Mouse (Mus musculus): ENCODE measurements around the gene Zswim8.
A peak's percentile ranks its signal among the peaks of the same experiment; 100 is the strongest.
"Not testable (repeated sequence)": the region's sequence is repeated elsewhere in the genome, so short reads cannot be mapped to it uniquely, and the experiment has no call there.

The Zswim8 gene

DNA sequence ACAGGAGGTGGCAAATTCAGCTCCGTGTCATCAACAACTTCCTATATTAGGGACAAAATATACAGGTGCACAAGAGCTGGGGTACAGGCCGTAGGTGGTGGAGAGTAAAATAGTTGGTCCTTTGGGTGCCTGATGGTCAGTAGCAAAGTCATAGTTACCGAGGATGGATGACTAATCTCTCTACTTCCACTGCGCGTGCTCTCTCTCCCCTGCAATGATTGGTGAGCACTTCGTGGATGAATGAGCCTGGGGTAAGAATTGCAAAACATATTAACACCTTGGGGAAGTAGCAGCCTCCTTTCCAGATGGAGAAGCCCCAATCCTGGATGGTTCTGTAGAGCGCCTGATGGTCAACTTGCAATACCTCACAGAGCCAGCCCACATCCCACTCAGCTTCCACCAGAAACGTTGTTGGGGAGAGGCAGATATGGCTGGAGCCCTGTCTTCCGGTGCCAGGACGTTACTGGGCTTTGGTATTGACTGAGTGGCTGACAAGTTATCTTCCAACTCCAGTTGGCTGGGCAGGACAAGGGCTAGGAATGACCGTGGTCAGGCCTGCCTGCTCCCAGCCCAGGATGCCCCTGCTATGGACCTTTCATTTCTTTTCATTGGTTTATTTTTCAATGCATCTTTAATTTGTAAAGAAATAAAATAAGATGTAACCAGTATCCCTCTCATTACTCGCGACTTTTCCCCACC lies 13.0 kb upstream of the Zswim8 start:
- no peak for DNase-seq

DNA sequence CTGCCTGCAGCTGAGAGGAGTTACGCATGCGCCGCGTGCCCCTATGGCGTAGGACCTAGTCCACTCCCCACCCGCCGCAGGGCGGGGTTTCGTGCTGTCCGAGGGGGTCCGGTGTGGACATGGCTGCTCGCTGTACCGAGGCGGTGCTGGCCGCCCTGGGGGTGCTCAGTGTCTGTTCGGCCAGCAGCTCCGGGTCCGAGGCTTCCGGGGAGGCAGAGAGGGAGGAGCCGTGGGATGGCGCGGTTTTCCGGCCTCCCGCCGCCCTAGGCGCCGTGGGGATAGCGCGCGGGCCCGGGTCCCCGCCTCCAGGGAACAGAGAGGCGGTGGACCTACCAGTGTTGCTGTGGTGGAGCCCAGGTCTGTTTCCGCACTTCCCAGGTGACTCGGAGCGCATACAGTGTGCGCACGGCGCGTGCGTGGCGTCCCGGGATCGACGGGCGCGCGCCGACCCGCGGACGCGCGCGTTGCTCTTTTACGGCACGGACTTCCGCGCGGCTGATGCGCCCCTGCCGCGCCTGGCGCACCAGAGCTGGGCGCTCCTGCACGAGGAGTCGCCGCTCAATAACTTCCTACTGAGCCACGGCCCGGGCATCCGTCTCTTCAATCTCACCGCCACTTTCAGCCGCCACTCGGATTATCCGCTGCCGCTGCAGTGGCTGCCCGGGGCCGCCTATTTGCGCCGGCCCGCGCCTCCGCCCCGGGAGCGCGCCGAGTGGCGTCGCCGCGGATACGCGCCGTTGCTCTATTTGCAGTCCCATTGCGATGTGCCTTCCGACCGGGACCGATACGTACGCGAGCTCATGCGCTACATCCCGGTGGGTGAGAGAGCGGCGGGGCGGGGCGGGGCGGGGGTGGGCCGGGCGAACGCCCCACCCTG lies 12.2 kb upstream of the Zswim8 start, which contains the start of gene Fut11:
Gene Fut11, plus strand, starts transcription at position 85 of the 877 bp plus-strand sequence.
- peak; percentile 86 for DNase-seq

DNA sequence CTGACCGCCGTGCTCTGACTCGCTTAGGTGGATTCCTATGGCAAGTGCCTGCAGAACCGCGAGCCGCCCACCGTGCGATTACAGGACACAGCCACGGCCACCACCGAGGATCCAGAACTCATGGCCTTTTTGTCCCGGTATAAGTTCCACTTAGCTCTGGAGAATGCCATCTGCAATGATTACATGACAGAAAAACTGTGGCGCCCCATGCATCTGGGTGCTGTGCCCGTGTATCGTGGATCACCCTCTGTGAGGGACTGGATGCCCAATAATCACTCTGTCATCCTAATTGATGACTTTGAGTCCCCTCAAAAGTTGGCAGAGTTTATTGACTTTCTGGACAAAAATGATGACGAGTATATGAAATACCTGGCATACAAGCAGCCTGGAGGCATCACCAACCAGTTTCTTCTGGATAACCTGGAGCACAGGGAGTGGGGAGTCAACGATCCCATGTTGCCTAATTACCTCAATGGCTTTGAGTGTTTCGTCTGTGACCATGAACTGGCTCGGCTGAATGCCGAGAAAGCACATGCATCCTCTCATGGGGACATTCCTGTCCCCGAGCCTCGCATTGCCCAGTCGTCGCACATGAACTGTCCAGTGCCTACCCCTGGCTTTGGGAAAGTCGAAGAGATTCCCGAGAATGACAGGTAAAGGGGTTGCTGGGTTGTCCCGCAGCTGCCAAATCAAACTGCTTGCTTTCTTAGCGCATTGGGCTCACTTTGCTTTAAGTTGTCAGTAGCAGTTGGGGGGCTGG lies 11.4 kb upstream of the Zswim8 start:
- DNase-seq = peak; percentile 33

DNA sequence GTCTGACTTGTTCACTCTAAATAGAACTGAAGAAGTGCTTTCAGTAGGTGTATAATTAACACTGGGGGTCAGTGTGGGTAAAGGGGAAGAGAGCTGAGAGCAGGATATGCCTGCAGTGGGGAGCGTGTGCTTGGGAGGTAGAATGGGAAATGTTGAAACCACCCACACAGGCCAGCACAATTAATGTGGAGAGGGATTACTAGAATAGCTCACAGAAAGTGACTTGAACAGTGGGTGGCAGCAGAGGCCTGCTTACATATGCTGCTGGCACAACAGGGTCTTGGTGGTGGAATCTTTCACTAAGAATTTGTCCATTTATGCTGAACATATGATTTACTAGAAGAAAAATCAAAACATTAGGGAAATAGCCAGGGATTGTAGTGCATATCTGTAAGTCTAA lies 10.4 kb upstream of the Zswim8 start:
- DNase-seq = peak; percentile 46

DNA sequence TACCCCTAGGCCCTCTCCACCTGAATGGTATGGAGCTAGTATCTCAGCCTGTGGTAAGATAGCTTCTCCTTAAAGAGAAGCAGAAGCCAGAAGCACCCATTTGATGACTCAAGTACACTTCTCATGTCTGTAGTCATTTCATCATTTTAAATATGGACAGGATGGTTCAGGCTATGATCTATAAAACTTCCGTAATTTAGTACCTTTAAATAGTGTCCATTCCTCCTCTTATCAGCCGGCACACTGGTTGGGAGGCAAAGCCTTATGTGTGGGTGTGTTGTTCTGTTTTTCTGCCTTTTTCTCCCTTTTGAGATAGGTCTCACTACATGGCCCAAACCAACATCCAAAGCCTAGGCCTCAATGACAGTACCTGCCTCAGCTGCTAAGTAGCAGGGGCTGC lies 8.8 kb upstream of the Zswim8 start:
- no peak for DNase-seq

DNA sequence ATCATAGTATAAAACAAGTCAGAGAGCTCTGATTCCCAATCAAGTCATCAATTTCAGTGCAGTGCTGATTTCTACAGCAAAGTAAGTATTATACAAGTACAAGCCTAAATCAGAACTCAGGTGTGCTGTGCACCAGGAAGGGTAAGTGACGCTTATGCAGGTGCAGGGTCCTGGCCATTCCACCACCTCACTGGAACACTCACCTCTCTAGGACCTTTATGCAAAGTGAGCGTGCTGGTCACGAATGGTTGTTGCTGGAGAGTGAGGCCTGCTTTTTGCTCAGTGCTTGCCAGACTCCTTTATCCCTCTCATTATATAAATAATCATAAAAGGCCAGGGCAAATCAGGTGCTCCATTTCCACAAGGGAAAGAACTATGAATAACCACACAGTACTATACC lies 7.0 kb upstream of the Zswim8 start:
- DNase-seq = no peak

DNA sequence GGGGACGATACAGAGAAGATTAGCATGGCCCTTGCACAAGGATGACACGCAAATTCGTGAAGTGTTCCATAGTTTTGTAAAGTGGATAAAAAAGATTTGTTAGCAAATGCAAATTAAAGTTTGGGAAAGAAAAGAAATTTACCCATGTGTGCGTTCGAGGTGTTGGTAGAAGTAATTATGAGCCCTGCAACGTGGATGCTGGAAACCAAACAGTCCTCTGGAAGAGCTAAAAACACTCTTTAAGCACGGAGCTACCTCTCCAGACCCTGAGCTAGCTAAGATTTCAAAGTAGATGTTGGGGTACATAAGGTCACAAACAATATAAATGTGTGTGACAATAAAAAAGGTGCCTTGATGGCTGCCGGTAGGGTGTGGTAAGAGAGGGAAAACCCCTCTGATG lies 5.8 kb upstream of the Zswim8 start:
- no peak for DNase-seq

DNA sequence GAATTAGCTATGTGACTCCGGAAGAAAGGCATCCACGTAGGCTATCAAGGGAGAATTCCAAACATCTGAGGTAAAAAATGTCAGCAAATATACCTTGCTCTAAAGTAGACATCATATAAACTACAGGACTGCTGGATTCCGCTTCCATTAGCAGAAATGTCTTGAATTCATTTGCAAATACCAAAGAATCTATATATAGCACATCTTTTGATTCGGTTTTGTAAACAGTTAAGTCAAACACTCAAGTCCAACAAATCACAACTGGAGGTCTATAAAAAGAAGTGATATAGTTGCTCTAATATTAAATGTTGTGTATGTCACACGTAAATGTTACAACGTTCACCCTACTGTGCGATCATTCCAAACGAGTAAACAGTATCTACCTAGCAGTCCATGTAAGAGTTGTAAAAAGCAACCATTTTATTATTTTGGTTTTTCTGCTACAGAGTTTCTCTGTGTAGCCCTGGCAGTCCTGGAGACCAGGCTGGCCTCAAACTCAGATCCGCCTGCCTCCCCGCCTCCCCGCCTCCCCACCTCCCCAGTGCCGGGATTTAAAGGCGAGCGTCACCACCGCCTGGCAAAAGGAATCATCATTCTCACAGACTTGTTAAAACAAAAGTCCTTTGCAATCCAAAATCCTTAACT lies 5.1 kb upstream of the Zswim8 start:
- DNase-seq = no peak

DNA sequence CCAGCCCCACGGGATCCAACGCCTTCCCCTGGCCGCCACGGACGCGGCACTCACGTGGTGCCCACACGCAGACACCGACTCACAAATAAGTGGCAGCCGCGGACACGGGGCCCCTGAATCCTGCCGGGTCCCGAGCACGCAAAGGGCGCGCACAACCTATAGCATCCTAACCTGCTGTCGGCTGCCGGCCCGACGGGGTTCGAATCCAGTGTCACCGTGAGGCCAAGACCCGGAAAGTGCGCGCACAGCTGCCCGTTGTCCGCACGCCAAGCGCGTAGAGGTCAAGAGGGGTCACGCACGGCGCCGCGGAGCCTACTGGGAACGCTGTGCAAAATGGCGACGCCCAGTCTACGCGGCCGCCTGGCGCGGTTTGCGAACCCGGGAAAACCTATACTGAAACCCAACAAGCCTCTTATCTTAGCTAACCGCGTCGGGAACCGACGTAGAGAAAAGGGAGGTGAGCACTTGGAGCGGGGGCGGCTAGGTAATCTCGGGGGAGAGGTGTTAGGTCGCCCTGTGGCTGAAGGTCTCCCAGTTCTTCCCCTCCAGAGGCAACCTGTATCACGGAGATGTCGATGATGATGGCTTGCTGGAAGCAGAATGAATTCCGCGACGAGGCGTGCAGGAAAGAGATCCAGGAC lies 4.5 kb upstream of the Zswim8 start, which contains the start of gene Chchd1:
Gene Chchd1, plus strand, starts transcription at position 266 of the 641 bp plus-strand sequence.
- DNase-seq = peak; percentile 93

DNA sequence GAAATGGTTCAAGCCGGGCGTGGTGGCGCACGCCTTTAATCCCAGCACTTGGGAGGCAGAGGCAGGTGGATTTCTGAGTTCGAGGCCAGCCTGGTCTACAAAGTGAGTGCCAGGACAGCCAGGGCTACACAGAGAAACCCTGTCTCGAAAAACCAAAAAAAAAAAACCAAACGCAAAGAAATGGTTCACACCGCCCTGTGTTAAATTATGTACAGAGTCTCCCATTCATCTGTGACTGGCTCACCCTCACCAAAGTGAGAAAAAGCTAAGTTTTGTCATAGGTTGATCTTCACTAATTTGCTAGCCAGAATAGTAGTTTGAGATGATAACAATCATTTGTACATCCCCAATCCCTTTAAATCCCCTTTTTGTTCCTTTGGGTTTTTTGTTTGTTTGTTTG lies 3.9 kb upstream of the Zswim8 start:
- DNase-seq = not testable (repeated sequence)

DNA sequence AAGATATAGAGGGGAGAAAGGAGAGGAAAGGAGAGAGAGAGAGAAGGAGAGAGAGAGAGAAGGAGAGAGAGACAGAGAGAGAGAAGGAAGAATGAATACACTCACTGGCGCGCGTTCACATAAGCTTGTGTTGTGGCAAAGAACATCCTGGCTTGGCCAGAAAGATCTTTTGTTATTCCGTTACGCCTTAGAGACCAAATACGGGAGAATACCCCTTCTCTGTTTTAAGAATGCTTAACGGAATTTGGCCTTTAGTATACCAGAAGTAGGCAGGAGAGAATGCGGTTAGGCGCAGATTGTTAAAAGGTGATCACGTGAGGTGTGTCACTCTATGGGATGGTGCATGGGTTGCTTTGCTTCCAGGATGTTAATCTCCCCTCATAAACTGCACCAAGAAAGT lies 887 bp downstream of the Zswim8 start:
- no peak for DNase-seq

DNA sequence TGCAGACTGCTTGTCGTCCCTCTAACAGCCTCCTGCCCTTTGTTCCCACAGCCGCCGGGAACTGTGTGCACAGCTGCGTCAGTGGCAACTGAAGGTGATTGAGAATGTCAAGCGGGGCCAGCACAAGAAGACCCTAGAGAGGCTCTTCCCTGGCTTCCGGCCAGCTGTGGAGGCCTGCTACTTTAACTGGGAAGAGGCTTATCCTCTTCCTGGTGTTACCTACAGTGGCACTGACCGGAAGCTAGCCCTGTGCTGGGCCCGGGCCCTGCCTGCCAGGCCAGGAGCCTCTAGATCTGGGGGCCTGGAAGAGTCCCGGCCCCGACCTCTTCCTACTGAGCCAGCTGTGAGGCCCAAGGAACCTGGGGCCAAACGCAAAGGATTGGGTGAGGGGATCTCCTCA lies 6.5 kb downstream of the Zswim8 start:
- DNase-seq = no peak

DNA sequence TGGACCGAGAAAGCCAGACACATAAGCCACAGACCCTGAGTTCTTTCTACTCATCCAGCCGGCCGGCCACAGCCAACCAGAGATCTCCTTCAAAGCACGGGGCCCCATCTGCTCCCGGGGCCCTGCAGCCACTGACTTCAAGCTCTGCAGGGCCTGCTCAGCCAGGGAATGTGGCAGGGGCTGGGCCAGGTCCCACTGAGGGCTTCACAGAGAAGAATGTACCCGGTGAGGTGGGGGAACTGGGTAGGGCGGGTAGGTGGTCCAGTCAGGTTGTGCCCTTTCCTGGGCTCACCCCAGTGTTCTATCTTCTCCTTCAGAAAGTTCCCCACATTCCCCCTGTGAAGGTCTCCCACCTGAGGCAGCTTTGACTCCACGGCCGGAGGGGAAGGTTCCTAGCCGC lies 11.1 kb downstream of the Zswim8 start:
- no peak for DNase-seq

DNA sequence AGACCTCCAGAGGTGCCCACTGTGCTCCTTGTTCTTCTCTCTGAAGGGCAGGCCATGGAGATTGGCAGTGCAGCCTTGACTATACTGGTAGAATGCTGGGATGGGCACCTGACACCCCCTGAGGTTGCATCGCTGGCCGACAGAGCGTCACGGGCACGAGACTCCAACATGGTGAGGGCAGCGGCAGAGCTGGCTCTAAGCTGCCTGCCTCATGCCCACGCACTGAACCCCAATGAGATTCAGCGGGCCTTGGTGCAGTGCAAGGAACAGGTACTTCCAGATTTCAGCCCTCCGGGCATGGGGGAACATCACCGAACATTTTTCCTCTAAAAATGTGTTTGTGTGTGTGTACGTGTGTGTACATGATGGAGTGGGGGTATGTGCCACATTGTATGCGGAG lies 12.4 kb downstream of the Zswim8 start:
- DNase-seq = no peak

DNA sequence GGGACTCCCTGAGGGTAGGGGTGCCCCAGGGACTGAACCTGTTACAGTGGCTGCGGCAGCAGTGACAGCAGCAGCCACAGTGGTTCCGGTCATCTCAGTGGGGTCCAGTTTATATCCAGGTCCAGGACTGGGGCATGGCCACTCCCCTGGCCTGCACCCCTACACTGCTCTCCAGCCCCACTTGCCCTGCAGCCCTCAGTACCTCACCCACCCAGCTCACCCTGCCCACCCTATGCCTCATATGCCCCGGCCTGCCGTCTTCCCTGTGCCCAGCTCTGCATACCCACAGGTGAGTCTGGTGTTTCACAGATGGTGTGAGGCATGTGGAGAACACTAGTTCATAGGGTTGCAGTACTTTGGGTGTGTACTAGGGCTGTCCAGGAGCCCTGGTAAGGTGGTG lies 14.0 kb downstream of the Zswim8 start:
- DNase-seq = no peak

DNA sequence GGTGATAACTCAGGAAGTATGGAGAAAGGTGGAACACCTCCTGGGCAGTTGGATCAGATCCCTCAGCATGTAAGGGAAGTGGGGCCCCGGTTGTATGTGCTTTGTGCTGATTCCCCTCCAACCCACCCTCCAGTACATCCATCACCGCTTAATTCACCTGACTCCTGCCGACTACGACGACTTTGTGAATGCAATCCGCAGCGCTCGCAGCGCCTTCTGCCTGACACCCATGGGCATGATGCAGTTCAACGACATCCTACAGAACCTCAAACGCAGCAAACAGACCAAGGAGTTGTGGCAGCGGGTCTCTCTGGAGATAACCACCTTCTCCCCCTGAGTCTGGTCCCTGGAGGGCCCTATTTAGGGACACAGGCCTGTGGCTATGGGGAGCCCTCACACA lies 15.7 kb downstream of the Zswim8 start:
- DNase-seq = no peak

DNA sequence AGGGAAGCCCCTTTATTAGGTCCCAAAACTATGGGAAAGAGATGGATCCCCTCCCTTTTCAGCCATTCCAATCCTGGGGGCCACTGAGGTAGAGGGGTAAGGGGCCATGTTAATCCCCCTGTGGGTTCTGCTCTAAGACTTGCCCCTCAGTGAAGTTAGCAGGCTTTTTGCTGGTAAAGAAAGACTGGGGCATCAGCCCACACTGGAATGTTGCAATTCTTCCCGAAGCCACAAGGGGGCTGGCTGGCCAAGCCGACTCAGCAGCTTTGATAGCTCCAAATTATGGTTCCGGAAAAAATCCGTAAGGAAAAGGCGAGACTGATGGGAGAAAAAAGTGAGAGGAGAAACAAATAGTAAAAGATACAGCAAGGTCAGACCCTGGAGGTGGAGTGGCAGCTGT lies 16.7 kb downstream of the Zswim8 start:
- peak; percentile 71 for DNase-seq

DNA sequence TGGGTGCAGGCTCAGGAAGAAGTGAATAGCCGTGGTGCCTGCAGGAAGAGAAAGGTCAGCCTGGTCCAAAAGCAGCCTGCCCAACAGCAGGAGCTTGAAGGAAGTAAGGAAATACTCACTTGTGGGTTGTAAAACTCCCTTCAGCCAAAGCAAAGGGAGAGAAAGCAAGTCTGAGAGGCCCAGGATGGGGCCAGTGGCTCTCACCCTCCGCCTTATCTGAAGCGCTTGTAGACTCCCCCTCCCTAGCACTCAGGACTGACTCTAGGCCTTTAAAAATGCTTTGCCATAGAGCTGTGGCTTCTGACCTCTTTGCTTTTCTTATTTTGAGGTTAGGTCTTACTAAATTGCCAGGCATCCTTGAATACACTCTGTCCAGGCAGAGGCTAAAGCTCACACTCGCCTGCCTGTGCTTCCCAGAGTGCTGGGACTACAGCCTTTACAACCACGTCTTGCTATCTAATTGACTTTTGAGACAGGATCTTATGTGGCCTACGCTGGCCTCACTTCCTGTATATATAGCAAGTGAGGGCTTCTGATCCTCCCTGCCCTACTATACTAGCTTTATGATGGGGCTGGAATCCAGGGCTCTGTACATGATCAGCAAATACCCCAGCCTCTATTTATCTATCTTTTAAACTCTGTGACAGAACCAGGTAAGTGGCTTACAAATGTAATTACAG lies 18.4 kb downstream of the Zswim8 start:
- no peak for DNase-seq

DNA sequence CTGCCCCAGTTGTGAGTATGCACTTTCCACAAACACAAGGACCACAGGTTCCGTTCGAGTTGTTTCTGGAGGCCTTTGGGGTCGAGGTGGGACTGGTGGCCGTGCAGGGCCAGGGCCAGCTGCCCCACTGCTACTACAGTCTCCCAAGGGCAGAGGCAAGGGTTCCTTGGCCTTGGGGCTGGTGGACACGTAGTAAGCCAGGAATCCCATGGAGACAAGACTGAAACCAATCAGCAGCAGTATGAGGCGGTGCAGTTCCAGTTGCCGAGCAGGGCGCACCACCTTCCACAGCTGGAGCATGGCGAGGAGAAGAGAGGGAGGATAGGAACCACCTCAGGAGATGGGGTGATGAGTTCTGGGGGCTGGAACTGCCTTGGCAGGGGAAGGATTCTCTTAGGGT lies 22.5 kb downstream of the Zswim8 start:
- no peak for DNase-seq

DNA sequence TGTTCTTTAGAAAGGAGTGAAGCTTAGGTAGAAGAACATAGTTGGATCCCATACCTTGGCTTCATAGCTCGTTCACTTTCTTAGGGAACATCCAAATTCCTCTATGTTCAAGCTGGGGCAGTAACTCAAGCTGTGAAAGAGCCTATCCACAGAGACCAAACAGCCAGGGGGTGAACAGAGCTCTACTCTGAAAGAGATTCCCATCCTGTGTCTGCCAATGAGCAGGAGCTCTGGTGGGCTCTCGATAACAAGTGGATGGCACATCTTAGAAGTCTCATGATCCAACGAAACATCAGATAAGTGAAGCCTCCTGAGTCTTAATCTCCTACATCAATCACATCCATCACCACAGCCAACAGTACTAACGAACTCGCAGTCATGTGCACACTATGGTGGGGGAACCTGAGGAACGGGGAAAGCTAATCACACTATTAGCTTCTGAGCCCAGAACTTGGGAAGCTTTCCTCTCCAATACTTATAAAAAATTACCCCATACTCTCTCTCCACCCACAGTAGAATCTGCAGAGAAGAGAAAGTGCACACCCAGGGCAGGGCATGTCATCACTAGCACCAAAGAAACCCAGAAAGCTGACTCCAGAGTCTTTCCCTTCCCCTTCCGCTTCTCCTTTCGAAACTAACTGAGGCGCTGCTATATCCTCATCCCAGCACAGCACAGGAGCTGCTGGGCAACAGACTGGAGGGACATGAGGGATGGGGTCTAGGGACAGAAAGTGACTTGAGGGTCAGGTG lies 23.7 kb downstream of the Zswim8 start:
- no peak for DNase-seq

Measured in right cerebral cortex, postnatal 14 days (tissue).